Mouse (Mus musculus) small intestine, adult 10 weeks (tissue): Measurements from ENCODE around the gene Galnt16. TPM values are rescaled to one million over a fixed set of nuclear protein-coding genes. Genes with fewer than 3 reads are reported as not detected.

ENCODE experiments used
- polyA plus RNA-seq: library from polyadenylated mRNA; stranded (reverse); fragments of 350-450 nt; fragmentation: Illumina TruSeq; extraction: RNeasy Lipid Tissue Mini Kit (QIAGEN cat#74804); gene quantifications from one replicate; pipeline ENCODE4 v1.2.3, GENCODE M21; 2014; ENCODE audit warnings: low replicate concordance

Gene Galnt16
- 0.11 TPM for polyA plus RNA-seq

DNA sequence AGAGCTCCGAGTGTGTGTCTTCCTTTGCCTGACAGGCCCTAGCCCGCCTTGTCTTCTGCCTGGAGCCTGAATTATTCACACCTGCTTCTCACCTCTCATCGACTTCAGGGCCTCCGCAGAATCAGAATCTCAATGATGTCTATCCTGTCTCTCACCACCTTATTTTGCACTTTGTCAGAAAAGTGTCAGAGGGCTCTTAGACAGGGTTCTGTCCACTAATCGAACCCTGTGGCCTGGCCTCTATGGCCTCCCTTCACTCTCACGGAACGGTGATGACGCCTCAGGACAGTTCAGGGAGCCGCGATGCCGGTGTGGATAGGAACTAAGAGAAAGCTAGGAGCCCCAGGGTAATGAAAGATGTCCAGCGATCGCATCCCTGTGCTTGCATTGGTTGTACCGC is at the start of gene Galnt16:
TSS of gene Galnt16 (plus strand) at position 301 of the 400 bp plus-strand sequence.

DNA sequence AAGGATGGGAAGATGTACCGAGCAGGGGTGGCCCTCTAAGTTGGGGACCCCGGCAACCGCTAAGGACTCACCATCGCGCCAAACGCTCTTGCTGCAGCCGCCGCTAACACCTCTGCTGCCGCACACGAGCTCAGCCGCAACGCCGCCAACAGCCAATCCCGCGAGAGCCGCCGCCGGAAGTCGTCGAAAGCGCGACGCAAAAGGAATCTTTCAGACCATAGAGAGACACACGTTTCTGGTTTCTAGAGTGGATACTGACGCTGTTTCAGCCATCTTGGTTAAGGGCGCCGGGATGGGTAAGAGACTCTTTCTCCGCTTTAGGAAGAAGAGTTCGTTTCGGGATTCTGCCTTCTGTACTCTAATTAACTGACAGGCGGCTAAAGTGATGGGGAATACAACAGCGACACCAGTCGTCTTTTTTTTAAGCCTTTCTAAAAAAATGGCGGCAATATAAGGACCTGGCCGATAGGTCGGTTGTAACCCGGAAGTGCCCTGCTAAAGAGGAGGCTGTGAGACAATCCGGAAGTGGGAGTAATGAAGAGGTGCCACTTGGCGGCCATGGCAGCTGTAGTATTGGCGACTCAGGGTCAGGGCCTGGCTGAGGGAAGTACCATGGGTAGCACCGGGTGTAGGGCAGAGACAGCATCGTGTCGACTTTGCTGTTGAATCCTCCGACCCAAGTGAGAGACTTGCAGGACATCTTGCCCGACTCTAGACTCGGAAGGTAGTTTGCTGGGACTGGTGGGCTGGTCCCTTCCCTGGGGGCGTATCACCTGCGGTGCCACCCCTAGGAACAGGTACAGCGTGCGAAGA is 125.8 kb downstream of the Galnt16 start, which contains the start of the genes Slc39a9 and Erh:
TSS of gene Slc39a9 (plus strand) at position 191 of the 813 bp plus-strand sequence.
TSS of gene Erh (minus strand) at position 649 of the 813 bp plus-strand sequence.

Other genes starting within 250 kb of the Galnt16 start
- 14.4 TPM for gene Dcaf5, start 81.7 kb upstream of the Galnt16 start, polyA plus RNA-seq
- 15.9 TPM for gene Exd2, start 55.2 kb upstream of the Galnt16 start, polyA plus RNA-seq
- gene Slc39a9, start 125.6 kb downstream of the Galnt16 start, polyA plus RNA-seq: 111 TPM
- 33.8 TPM for gene Erh, start 126.1 kb downstream of the Galnt16 start, polyA plus RNA-seq
- gene Plekhd1, start 174.3 kb downstream of the Galnt16 start, polyA plus RNA-seq: not detected
- gene Ccdc177, start 242.4 kb downstream of the Galnt16 start, polyA plus RNA-seq: 0.11 TPM